Mouse (Mus musculus) lung, embryonic 15.5 days (tissue): ENCODE data around the gene Fmnl3. TPM values are rescaled to one million over a fixed set of nuclear protein-coding genes. Genes with fewer than 3 reads are reported as not detected.

Experiments used
- ATAC-seq: fragments of 200-750 bp; cut with Nextera tagmentation; 2 replicates; pipeline ENCODE4 v1.8.0; 2017; ENCODE audit warnings: moderate number of reproducible peaks, borderline replicate concordance; ENCODE audit not compliant: low FRiP score, low TSS enrichment; ENCODE audit errors: extremely low read depth
- H3K27ac ChIP-seq: fragments of 300-500 bp; sonication (generic); 2 replicates; pipeline ENCODE4 v1.5.1; 2015; ENCODE audit warnings: moderate library complexity, mild to moderate bottlenecking, inconsistent platforms
- H3K27me3 ChIP-seq: fragments of 300-500 bp; sonication (generic); 2 replicates; pipeline ENCODE4 v1.6.1; 2015; ENCODE audit warnings: inconsistent platforms
- H3K36me3 ChIP-seq: fragments of 300-500 bp; sonication (generic); 2 replicates; pipeline ENCODE4 v1.6.1; 2015; ENCODE audit warnings: inconsistent platforms
- H3K4me1 ChIP-seq: fragments of 300-500 bp; sonication (generic); 2 replicates; pipeline ENCODE4 v1.6.1; 2015; ENCODE audit warnings: inconsistent platforms
- H3K4me2 ChIP-seq: fragments of 300-500 bp; sonication (generic); 2 replicates; pipeline ENCODE4 v1.6.1; 2015; ENCODE audit warnings: inconsistent platforms, mild to moderate bottlenecking, moderate library complexity
- H3K4me3 ChIP-seq: fragments of 300-500 bp; sonication (generic); 2 replicates; pipeline ENCODE4 v1.5.1; 2015; ENCODE audit warnings: mild to moderate bottlenecking, inconsistent platforms
- H3K9ac ChIP-seq: fragments of 300-500 bp; sonication (generic); 2 replicates; pipeline ENCODE4 v1.6.1; 2015; ENCODE audit warnings: inconsistent platforms
- H3K9me3 ChIP-seq: fragments of 300-500 bp; sonication (generic); 2 replicates; pipeline ENCODE4 v1.6.1; 2016; ENCODE audit warnings: inconsistent platforms
- WGBS: fragments of 180-500 bp; shearing (Covaris S2); methylation state at CpG from one replicate; pipeline ENCODE4 v1.1.7; 2015; 5-methylcytosine and 5-hydroxymethylcytosine counted together
- polyA plus RNA-seq: library from polyadenylated mRNA; unstranded; fragments of >200 nt; fragmentation: Nextera tagmentation; extraction: Ambion mirVana; gene quantifications from 2 replicates; pipeline ENCODE4 v1.2.1, GENCODE M21; 2015

The Fmnl3 gene
- polyA plus RNA-seq, 1 experiment from 2014 or later, result 34.9 TPM

DNA sequence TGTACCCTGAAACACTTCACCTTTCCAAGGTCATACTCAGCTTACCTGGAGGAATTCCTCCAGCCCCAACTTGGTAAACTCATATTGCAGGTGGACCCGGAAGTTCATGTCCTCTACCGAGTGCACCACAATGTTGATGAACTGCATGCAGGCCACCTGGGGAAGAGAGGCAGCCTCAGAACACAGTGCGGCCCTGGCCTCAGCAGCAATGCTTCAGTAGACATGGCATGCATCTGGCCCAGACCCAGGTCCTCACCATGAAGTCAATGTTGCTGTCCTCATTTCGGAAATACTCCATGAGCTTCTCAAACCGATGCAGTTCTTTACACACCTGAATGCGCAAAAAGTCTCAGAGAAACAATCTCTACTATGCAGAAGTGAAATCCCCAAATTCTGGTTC is 44.7 kb downstream of the Fmnl3 start:
- 92% methylated on average over 6 of the region's 6 CpGs for WGBS
- H3K4me1 ChIP-seq, result peaks cover 20% of the 10 kb centered on the region
- no peaks in the 10 kb centered on the region for H3K9me3 ChIP-seq
- H3K4me3 ChIP-seq, result no peak overlapping the region
- no peak overlapping the region for H3K27ac ChIP-seq
- H3K4me2 ChIP-seq, result no peak overlapping the region
- H3K36me3 ChIP-seq, result peaks cover 61% of the 10 kb centered on the region
- no peaks in the 10 kb centered on the region for H3K27me3 ChIP-seq
- H3K9ac ChIP-seq, result no peak overlapping the region
- no peak for ATAC-seq

DNA sequence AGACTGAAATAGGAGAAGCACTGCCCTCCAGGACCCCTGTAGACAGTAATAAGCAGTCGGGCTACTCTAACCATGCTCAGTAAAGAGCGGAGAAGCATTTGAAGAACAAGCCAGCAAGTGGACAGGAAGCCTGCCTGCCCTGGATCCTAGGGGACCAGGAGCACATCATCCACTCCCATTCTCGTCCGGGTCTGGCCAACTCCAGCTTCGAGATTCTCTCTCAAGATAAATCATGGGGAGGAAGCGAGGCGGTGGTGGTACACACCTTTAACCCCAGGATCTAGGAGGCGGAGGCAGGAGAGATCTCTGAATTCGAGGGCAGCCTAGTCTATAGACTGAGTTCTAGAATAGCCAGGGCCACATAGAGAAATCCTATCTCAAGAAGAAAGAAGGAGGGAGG is 46.1 kb downstream of the Fmnl3 start:
- ATAC-seq, result no peak
- WGBS, result 82% methylated on average over 9 of the region's 9 CpGs
- Histone ChIP-seq H3K27ac (no peak overlapping the region), H3K4me2 (no peak overlapping the region), H3K36me3 (peaks cover 70% of the 10 kb centered on the region), H3K27me3 (no peaks in the 10 kb centered on the region), H3K9ac (no peak overlapping the region), H3K4me3 (no peak overlapping the region), H3K9me3 (no peaks in the 10 kb centered on the region), H3K4me1 (peaks cover 10% of the 10 kb centered on the region; the same call in 1 of the 2 replicates)

DNA sequence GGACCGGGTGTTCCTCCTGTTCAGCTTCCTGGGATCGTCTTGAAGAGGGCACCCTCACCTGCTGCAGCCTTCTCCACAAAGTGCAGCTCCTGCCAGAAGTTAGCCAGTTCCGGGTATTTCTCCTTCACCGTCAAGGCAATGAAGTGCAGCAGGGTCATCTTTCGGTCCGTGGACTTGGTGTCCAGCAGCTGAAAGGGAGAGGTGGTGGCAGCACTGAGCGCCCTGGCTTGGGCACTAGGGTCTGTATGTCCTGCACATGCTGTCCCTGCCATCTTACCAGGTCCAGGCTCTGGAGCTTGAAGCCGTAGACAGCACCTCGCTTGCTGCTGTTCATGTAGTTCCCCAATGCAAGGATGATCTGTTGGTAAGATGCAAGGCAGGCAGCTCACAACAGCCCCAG is 49.3 kb downstream of the Fmnl3 start:
- Histone ChIP-seq H3K36me3 (peaks cover 84% of the 10 kb centered on the region), H3K27ac (peak overlapping the region; percentile 82), H3K4me1 (peaks cover 15% of the 10 kb centered on the region; the same call in 1 of the 2 replicates), H3K9ac (no peak overlapping the region), H3K4me2 (no peak overlapping the region), H3K4me3 (no peak overlapping the region), H3K9me3 (no peaks in the 10 kb centered on the region), H3K27me3 (no peaks in the 10 kb centered on the region)
- WGBS, result 74% methylated on average over 9 of the region's 9 CpGs
- ATAC-seq, result no peak

DNA sequence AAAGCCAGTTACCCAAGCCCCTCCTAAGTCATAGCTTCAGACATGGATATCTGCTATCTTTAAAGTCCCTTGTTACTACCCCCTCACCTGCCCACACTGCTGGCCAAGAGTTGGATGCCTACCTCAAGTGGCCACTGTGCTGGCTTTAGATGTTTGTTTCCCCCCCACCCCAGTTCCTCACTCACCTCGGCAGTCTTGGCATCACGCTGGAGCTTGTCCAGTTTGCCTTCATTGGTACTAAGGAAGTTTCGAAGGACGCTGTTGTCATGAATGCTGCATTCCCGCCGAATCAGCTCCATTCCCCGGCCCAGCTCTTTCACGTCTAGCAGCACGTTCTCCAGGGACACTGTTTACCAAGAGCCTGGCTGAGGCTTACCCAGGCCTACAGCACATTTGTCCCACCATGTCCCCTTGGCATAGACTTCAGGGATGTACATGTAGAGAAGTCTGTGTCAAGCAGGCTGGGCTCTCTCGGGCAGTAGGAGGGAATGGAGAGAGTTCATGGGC is 50.1 kb downstream of the Fmnl3 start:
- Histone ChIP-seq H3K9ac (no peak overlapping the region), H3K4me1 (peaks cover 15% of the 10 kb centered on the region; the same call in 1 of the 2 replicates), H3K27ac (peak overlapping the region; percentile 82), H3K36me3 (peaks cover 81% of the 10 kb centered on the region), H3K4me2 (no peak overlapping the region), H3K4me3 (no peak overlapping the region), H3K9me3 (no peaks in the 10 kb centered on the region), H3K27me3 (no peaks in the 10 kb centered on the region)
- WGBS, result 47% methylated on average over 10 of the region's 10 CpGs
- ATAC-seq, result no peak

DNA sequence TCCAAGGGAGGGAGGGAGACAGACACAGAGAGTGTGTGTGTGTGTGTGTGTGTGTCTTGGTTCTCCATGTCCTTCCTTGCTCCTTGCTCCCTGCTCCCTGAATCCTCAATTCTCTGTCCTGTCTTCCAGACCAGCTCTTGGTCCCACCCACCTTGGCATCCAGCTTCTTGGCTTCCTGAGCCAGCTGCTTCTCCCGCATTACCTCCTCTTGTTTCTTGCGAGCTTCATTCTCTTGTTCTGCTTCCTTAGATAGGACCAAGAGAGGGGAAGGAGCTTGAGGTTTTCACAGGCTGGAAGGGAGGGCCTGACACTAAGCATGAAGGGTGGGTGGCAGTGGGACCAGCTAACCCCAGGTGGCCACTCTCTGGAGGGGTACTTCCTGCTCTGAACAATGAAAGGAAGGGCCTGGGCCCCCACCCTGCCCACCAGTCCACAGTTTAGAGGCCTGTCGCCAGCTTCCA is 50.8 kb downstream of the Fmnl3 start:
- H3K4me3 ChIP-seq, result no peak overlapping the region
- H3K4me2 ChIP-seq, result no peak overlapping the region
- H3K9ac ChIP-seq, result no peak overlapping the region
- peaks cover 76% of the 10 kb centered on the region for H3K36me3 ChIP-seq
- peaks cover 15% of the 10 kb centered on the region; the same call in 1 of the 2 replicates for H3K4me1 ChIP-seq
- ATAC-seq, result no peak
- H3K9me3 ChIP-seq, result no peaks in the 10 kb centered on the region
- peak overlapping the region; percentile 82 for H3K27ac ChIP-seq
- H3K27me3 ChIP-seq, result no peaks in the 10 kb centered on the region
- WGBS, result 42% methylated on average over 3 of the region's 3 CpGs

DNA sequence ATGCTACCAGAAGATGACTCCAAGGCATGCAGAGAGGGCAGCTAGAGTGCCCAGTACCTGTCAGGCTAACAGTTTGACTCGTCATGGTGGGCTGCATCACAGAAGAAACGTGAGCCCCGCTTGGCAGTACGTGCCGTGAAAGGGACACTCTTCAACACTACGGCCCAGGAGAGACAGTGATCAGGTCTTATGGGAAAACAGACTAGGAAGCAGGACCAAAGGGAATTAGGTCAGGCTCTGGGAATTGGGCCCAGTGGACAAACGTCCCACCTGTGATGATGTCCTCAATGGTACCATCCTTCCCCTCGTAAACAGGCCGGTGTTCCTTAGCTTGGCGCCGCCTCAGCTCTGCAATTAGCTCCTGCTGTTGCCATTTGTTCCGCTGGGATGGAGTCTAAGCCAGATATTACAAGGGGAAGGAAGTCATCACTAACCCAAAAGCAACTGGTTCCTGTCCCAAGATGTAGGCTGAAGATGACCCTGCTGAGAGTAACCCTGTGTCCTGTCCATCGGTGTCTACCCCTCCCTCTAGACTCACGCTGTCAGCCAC is 51.3 kb downstream of the Fmnl3 start:
- Histone ChIP-seq H3K4me2 (peak overlapping the region; percentile 7; the same call in 1 of the 2 replicates), H3K36me3 (peaks cover 75% of the 10 kb centered on the region), H3K4me1 (peaks cover 15% of the 10 kb centered on the region; the same call in 1 of the 2 replicates), H3K27ac (peak overlapping the region; percentile 82), H3K9ac (no peak overlapping the region), H3K9me3 (no peaks in the 10 kb centered on the region), H3K27me3 (no peaks in the 10 kb centered on the region), H3K4me3 (no peak overlapping the region)
- 77% methylated on average over 14 of the region's 14 CpGs for WGBS
- no peak for ATAC-seq

DNA sequence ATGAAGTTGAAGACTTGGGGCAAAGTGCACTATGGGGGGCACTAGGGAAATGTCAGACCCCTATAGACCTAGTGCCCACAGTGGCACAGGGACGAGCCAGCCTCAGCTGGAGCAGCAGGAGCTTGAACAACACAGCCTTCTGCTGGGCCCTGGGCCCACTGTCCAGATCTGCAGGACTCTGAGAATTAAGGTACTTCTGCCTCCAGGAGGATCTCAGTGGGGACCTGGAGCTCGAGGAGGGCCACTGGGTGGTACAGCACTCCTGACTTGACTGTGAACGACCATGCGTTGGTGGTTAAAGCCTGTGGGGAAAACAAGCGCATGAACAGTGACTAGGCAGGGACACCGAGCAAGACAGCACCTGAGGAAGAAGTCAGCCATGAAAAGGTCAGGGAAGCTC is 52.2 kb downstream of the Fmnl3 start:
- 80% methylated on average over 6 of the region's 6 CpGs for WGBS

DNA sequence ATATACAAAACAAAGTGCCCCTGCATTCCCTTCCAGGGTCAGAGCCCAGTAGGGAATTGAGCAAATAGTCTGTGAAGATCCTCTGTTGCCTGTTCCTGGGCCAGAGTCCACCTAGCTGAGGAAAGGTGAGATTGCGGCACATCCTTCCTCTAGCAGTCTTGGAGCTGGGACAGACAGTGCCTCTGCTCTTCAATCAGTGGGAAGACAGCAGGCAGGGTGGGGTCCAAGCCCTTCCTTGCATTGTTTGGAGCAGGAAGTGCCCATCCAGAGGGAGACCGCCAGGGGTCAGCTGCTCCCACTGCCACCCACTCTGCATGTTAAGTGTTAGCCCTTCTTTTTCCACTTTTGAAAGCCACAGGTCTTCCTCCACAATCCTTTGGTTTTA is 53.0 kb downstream of the Fmnl3 start:
- Histone ChIP-seq H3K9me3 (no peaks in the 10 kb centered on the region), H3K4me3 (no peak overlapping the region), H3K4me2 (no peak overlapping the region), H3K27me3 (no peaks in the 10 kb centered on the region), H3K27ac (peak overlapping the region; percentile 82), H3K36me3 (peaks cover 59% of the 10 kb centered on the region), H3K9ac (no peak overlapping the region), H3K4me1 (peaks cover 15% of the 10 kb centered on the region; the same call in 1 of the 2 replicates)
- WGBS, result 72% methylated on average over 2 of the region's 2 CpGs
- peak; percentile 55 for ATAC-seq

More for the DNA sequence above, 52.2 kb downstream of the Fmnl3 start:
- H3K27ac ChIP-seq, result peak overlapping the region; percentile 82
- peaks cover 15% of the 10 kb centered on the region; the same call in 1 of the 2 replicates for H3K4me1 ChIP-seq
- H3K4me3 ChIP-seq, result no peak overlapping the region
- no peak for ATAC-seq
- H3K27me3 ChIP-seq, result no peaks in the 10 kb centered on the region
- H3K36me3 ChIP-seq, result peaks cover 68% of the 10 kb centered on the region
- H3K4me2 ChIP-seq, result no peak overlapping the region
- H3K9ac ChIP-seq, result no peak overlapping the region
- no peaks in the 10 kb centered on the region for H3K9me3 ChIP-seq

DNA sequence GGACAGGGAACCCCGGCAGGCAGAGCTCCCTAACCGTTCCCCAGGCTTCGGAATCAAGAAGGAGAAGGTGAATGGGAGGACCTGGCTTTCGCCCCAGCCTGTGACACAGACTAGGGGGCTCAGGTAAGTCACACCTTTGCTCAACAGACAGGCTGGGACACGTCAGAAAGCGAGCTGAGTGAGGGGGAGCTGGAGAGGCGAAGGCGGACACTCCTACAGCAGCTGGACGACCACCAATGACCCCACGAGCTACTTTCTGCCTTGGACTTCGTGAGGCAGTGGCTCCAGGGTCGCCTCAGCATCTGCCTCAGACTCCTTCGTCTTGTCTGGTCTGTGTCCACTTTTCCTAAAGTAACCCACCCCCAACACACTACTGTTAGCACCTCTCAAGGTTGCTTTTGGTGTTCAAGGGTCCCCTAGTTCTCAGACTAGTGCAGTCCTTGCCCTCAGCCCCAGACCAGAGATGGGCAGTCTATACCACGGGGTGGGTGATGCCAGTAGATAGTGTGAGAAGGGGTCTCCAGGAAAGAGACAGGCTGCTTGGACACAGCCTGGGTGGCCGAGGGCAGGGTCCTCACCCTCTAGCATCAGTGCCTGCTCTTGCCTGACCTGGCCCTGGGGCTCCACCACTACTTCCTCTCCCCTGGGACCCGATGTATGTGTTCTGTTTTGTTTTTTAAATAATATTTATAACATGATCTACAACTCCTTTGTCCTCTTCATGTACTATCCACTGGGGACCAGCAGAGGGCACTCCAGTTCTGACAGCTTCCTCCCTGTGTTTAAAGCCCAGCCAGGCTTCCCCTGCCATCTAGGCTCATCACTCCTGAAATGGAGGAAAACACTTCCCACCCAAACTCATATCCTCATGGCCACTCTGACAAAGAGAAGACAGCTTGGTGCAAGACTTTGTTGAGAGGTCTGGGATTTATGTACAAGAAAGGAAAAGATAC is 53.7 kb downstream of the Fmnl3 start:
- Histone ChIP-seq H3K27ac (peak overlapping the region; percentile 82), H3K36me3 (peaks cover 56% of the 10 kb centered on the region)
- ATAC-seq, result peak; percentile 47

DNA sequence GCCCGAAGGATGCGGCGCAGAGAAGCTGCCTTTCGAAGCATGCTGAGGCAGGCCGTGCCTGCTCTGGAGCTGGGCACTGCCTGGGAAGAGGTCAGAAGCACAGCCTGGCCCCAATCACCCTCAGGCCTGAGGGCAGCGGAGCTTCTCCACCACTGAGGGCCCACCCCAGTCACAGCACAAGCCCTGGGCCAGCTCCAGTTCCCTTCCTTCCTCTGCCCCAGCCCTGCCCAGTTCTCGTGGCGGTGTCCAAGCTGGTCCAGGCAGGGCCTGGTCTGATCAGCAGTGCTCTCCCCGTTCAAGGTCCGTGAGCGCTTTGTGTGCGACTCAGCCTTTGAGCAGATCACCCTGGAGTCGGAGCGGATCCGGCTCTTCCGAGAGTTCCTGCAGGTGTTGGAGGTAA is 55.4 kb downstream of the Fmnl3 start:
- Histone ChIP-seq H3K4me2 (no peak overlapping the region), H3K9ac (no peak overlapping the region), H3K9me3 (no peaks in the 10 kb centered on the region), H3K4me1 (peaks cover 6% of the 10 kb centered on the region; the same call in 1 of the 2 replicates), H3K27me3 (no peaks in the 10 kb centered on the region), H3K27ac (no peak overlapping the region), H3K4me3 (no peak overlapping the region), H3K36me3 (peaks cover 58% of the 10 kb centered on the region)
- WGBS, result 85% methylated on average over 16 of the region's 16 CpGs
- no peak for ATAC-seq

More for the DNA sequence above, 53.7 kb downstream of the Fmnl3 start:
- H3K27me3 ChIP-seq, result no peaks in the 10 kb centered on the region
- 68% methylated on average over 16 of the region's 16 CpGs for WGBS
- H3K9ac ChIP-seq, result no peak overlapping the region
- H3K4me3 ChIP-seq, result no peak overlapping the region
- no peak overlapping the region for H3K4me2 ChIP-seq
- H3K4me1 ChIP-seq, result peaks cover 15% of the 10 kb centered on the region; the same call in 1 of the 2 replicates
- no peaks in the 10 kb centered on the region for H3K9me3 ChIP-seq

DNA sequence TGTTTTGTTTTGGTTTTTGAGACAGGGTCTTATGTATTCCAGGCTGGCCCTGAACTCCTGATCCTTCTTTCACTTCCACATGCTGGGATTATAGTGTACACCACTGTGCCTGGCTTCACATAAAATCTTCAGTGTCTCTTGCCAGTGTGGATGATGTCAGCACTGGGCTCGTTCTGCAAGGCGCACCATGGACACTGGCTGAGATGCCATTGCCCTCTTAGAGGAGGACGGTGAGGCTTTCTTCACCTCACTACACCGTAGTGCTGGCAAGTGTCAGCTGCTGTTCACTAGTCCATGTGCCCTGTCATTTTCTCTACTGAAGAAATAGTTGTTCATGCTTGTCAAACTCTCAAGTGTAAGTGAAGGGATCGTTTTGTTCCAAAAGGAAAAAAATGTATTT is 59.7 kb downstream of the Fmnl3 start:
- WGBS, result 81% methylated on average over 5 of the region's 5 CpGs
- Histone ChIP-seq H3K4me1 (no peaks in the 10 kb centered on the region), H3K4me2 (no peak overlapping the region), H3K36me3 (peaks cover 69% of the 10 kb centered on the region), H3K27ac (no peak overlapping the region), H3K27me3 (no peaks in the 10 kb centered on the region), H3K4me3 (no peak overlapping the region), H3K9ac (no peak overlapping the region), H3K9me3 (no peaks in the 10 kb centered on the region)
- no peak for ATAC-seq

DNA sequence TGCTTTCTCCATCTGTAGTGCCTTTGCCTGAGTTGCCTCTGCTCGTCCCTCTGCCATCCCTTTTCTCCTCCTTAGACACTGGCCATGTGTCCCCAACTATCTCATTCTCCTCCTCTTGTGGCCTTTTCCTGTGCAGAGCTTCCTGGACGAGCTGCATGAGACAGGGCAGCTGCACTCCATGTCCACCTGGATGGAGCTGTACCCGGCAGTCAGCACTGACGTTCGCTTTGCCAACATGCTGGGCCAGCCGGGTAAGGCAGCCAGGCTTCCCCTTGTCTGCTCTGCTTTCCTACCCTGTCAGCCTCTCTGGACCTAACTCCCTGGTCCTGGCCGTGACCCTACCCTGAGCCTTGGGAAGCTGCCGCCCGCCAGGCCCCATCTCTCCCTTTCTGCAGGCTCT is 60.7 kb downstream of the Fmnl3 start:
- Histone ChIP-seq H3K36me3 (peaks cover 75% of the 10 kb centered on the region), H3K27ac (no peak overlapping the region), H3K4me1 (no peaks in the 10 kb centered on the region), H3K27me3 (no peaks in the 10 kb centered on the region), H3K4me2 (no peak overlapping the region), H3K4me3 (no peak overlapping the region), H3K9ac (no peak overlapping the region), H3K9me3 (no peaks in the 10 kb centered on the region)
- WGBS, result 88% methylated on average over 9 of the region's 9 CpGs
- no peak for ATAC-seq
